Mouse (Mus musculus) leukemia stem cell, adult 10-12 weeks (primary cell): ENCODE results near the gene Gbp3. TPM values are rescaled to one million over a fixed set of nuclear protein-coding genes. Genes with fewer than 3 reads are reported as not detected.

Experiments used
- polyA plus RNA-seq: library from polyadenylated mRNA; stranded (reverse); fragments of >175 nt; gene quantifications from 2 replicates; pipeline ENCODE4 v1.2.3, GENCODE M21; 2012; ENCODE audit warnings: low replicate concordance

The Gbp3 gene
- polyA plus RNA-seq = 0.36 and 0.38 TPM in 2 replicates

DNA sequence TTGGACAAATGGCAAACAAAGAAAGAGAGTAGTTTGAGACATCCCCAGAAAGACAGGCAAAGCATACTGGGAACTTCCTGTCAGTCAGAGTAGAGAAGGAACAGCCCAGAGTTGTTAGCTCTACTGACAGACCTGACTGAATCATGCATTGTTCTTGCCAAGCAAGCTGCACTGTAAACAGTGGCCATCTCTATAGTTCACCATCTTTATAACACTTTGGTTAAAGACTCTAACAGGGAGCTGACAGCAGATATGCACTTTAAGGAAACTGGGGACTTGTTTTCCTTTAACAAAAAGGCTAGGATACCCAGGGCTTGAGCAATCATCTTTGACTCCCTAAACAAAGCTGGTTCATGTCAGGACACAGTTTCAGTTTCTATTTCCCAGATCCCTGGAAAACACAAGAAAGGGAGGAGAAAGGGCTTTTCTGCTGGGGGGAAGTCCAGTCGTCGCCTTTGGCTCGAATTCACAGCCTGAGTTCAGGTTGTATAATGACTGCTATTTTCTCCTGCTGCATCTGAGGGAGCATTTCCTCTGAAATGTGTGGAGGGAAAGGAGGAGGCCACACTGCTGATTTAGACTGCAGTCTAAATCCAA lies at the start of gene Gbp3:
Gbp3 (plus strand) TSS at position 395 of the 597 bp plus-strand sequence.

GRCm38 (mm10) chr3:142530087-142530953 lies 29.5 kb upstream of the Gbp3 start, which contains the start of gene Gbp7:
Gene Gbp7, plus strand, starts transcription at chr3:142530342.

DNA sequence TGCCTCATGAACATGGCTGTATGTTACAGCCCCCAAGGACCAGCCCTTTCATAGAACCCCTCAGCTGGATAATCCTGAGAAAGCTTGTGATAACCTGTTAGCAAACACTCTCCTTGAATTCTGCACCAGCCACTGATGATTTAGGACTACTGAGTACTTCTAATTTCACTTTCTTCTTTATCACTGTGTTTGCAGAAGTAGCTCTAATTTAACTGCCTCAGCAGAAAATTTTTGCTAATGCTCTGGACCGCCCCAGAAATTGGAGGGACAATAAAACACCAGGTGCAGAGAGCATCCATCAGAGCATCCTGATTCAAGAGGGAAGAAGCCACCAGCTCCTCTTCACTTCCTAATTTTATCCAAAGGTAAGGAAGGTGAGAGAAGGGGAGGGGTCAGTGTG lies 34.7 kb downstream of the Gbp3 start, which contains the start of gene Gbp2b:
Gbp2b (plus strand) TSS at position 301 of the 400 bp plus-strand sequence.

DNA sequence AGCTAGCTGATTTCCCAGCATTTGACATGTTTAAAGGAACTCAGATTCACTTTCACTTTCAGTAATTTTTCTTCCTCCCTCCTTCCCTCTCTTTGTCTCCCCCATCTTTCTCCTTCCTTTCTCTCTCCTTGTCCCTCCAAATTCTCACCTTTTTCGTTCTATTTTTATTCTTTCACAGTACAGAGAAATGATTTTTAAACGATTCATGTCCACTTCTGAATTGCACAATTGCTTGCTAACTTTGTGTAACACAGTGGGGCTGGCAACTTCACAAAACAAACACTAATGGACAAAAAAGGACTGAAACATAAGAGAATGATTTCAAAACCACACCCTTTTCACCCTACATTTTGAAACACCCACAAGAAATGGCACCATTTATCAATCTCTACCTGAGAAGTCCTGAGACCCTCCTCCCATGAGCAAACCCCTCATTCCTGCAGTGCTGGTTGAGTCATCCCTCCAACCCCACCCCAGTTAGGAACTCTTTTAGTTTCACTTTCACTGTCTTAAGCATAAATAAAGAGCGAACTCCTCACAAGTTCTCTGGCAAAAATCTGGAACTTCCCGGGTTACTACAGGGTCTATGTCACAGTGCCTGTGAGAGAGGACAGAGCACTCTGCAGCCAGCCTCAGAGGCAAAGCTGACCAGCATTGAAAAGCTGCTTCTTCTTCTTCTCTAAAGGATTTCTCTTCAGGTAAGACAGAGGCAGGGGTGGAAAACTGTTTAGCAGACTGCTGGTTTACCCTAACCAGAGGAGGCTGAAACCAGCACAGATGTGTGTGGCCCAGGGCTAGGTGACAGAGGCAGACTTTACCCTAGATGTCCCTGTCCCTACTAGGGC lies 60.5 kb downstream of the Gbp3 start, which contains the start of gene Gbp2:
Gbp2 (plus strand) TSS at position 492 of the 845 bp plus-strand sequence.

Other genes starting within 250 kb of the Gbp3 start
- 31.9 and 46.2 TPM in 2 replicates for gene Pdlim5, start 164.3 kb upstream of the Gbp3 start, polyA plus RNA-seq
- gene Gbp5, start 66.0 kb upstream of the Gbp3 start, polyA plus RNA-seq = 0.56 and 0.68 TPM in 2 replicates
- 1.9 and 3.7 TPM in 2 replicates for gene Gbp7, start 29.7 kb upstream of the Gbp3 start, polyA plus RNA-seq
- gene Gbp2b, start 34.8 kb downstream of the Gbp3 start, polyA plus RNA-seq = 0.21 and 0.47 TPM in 2 replicates
- gene Gbp2, start 60.6 kb downstream of the Gbp3 start, polyA plus RNA-seq = 0.52 and 1.3 TPM in 2 replicates
- 0.41 and 1.4 TPM in 2 replicates for gene Kyat3, start 141.0 kb downstream of the Gbp3 start, polyA plus RNA-seq
- gene Gtf2b, start 205.0 kb downstream of the Gbp3 start, polyA plus RNA-seq = 0.57 and 2.6 TPM in 2 replicates